Mouse (Mus musculus): ENCODE measurements at regions not wholly inside any gene's neighbourhood (a gene's known extent, or its start where the extent isn't known, plus 50 kb on each side); places are given as distances from the start of the nearest gene placed in this dataset.

DNA sequence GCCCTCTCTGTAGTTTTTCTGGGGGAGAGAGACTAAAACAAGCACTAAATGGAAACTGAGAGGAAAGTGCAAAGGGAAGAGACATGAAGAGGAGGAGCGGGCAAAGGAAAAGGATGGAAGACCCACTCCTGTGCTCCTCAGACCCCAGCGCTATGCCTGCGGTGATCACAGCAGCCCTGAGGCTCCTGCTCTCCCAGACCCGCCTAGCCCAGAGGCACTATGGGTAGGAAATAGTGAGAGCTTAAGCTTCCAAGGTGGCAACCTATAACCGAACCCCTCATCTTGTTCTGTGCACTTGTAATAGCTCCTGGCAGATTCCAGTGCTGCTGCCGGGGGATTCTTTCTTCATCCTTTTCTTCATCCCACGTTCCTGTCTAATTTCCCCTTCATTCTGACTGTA is 112.2 kb upstream of the Oxgr1 start:
- no peak for TF ChIP-seq CTCF (IDR thresholded peaks at IDR 0.05; ENCODE audit: low read depth, low read length)
- TF ChIP-seq POLR2A (IDR thresholded peaks at IDR 0.05; ENCODE audit: insufficient read depth, low read length) = no peak
- TF ChIP-seq EP300 (IDR thresholded peaks at IDR 0.05; ENCODE audit: insufficient read depth, low read depth, low read length) = no peak
